Mouse (Mus musculus): Measurements from ENCODE around the gene Rhog.

GRCm38 (mm10) chr7:102260518-102260917 is 4.7 kb upstream of the Rhog start:
- TF ChIP-seq POLR2A (IDR thresholded peaks at IDR 0.05; ENCODE audit: low read depth, low read length) (no peak), CTCF (conservative IDR thresholded peaks at IDR 0.05; ENCODE audit: insufficient read depth, insufficient read length, low read depth, low read length) (no peak)
